ENCODE assay signal across 9 mouse cellular contexts in genomic region chr9:20794108-20794806, GRCm38 (mm10). TPM values are rescaled to one million over a fixed set of nuclear protein-coding genes. Genes with fewer than 3 reads are reported as not detected.
A peak's percentile ranks its signal among the peaks of the same experiment; 100 is the strongest.
DNase-seq lines count a peak whose midpoint lies in the region; ATAC-seq lines count a peak whose summit lies in the region.
"Had no signal": no experiment of that assay in that cellular context is flagged by ENCODE, and none has a peak within 500 bp of the region (broad histone marks: within the 10 kb centered on the region; RNA-seq: fewer than 3 reads in every experiment).

No protein-coding gene starts in this region.

- peak; percentile 2 for DNase-seq in fat pad, adult 2 months (ENCODE audit: extremely low read depth, low read depth, low spot score)
- DNase-seq in liver, embryonic 13.5 days = no peak
- DNase-seq in right cerebral cortex, postnatal 10 days (ENCODE audit: low spot score in 2 of 2) = peak; percentile 83 to 88
- no peak for DNase-seq in retina, embryonic 14.5 days (ENCODE audit: low spot score)

- peaks cover 36% of the 10 kb centered on the region for H3K27me3 ChIP-seq in megakaryocyte, embryonic 14.5 days (replicated peaks)
- no peaks in the 10 kb centered on the region for H3K27me3 ChIP-seq in heart, embryonic 16.5 days (ENCODE audit: control insufficient read depth, insufficient read depth, low read length)
- no peaks in the 10 kb centered on the region for H3K27me3 ChIP-seq in kidney, embryonic 16.5 days (ENCODE audit: insufficient read depth, low read length)
- H3K27me3 ChIP-seq in liver, embryonic 13.5 days = 0 out of 2 replicates have a peak, but pooled peaks cover 3% of the 10 kb centered on the region

- H3K4me2 ChIP-seq in heart, embryonic 16.5 days (ENCODE audit: low read depth, low read length) = no peak overlapping the region
- no peak overlapping the region for H3K4me2 ChIP-seq in kidney, embryonic 16.5 days (replicated peaks; ENCODE audit: low read depth, low read length)
- no peak overlapping the region for H3K4me2 ChIP-seq in liver, embryonic 13.5 days
- H3K4me2 ChIP-seq: liver, embryonic 15.5 days had no signal

- peak overlapping the region; percentile 64 for H3K27ac ChIP-seq in heart, embryonic 16.5 days (ENCODE audit: low read length)
- peak overlapping the region; percentile 59 for H3K27ac ChIP-seq in kidney, embryonic 16.5 days (ENCODE audit: low read length)
- H3K27ac ChIP-seq in liver, embryonic 13.5 days = no peak overlapping the region
- H3K27ac ChIP-seq: liver, embryonic 15.5 days had no signal

- 15% methylated on average over 7 of the region's 7 CpGs for WGBS in heart, embryonic 16.5 days
- 34% methylated on average over 7 of the region's 7 CpGs for WGBS in kidney, embryonic 16.5 days
- WGBS in liver, embryonic 13.5 days (ENCODE audit: insufficient replicate concordance) = 10% methylated on average over 7 of the region's 7 CpGs

- no peaks in the 10 kb centered on the region for H3K9me3 ChIP-seq in megakaryocyte, embryonic 14.5 days
- no peaks in the 10 kb centered on the region for H3K9me3 ChIP-seq in heart, embryonic 16.5 days (replicated peaks; ENCODE audit: control insufficient read depth, low read length)
- peaks cover 3% of the 10 kb centered on the region; the same call in 1 of the 2 replicates for H3K9me3 ChIP-seq in kidney, embryonic 16.5 days (ENCODE audit: low read length)
- H3K9me3 ChIP-seq in liver, embryonic 13.5 days (replicated peaks) = no peaks in the 10 kb centered on the region
- H3K9me3 ChIP-seq: liver, embryonic 15.5 days had no signal

- ATAC-seq in megakaryocyte, adult 5-6 weeks (ENCODE audit: poor library complexity, severe bottlenecking) = no peak
- ATAC-seq in heart, embryonic 16.5 days (replicated peaks; ENCODE audit: extremely low read depth, insufficient read depth, low FRiP score) = peak; percentile 72
- peak; percentile 54; the same call in 1 of the 2 replicates for ATAC-seq in kidney, embryonic 16.5 days (ENCODE audit: low FRiP score, low TSS enrichment)
- 0 out of 2 replicates have a peak, but pooled peaks have one; percentile 26 for ATAC-seq in liver, embryonic 13.5 days (ENCODE audit: low read depth)

- H3K4me1 ChIP-seq in megakaryocyte, embryonic 14.5 days = peaks cover 33% of the 10 kb centered on the region
- H3K4me1 ChIP-seq in heart, embryonic 16.5 days (ENCODE audit: control insufficient read depth, insufficient read depth, low read length) = no peaks in the 10 kb centered on the region
- peaks cover 15% of the 10 kb centered on the region for H3K4me1 ChIP-seq in kidney, embryonic 16.5 days (ENCODE audit: insufficient read depth, low read length)
- H3K4me1 ChIP-seq in liver, embryonic 13.5 days (replicated peaks) = peaks cover 6% of the 10 kb centered on the region; the same call in 1 of the 2 replicates

- H3K4me3 ChIP-seq in megakaryocyte, embryonic 14.5 days (replicated peaks) = peak overlapping the region; percentile 77
- H3K4me3 ChIP-seq in heart, embryonic 16.5 days (ENCODE audit: low read length) = no peak overlapping the region
- H3K4me3 ChIP-seq in kidney, embryonic 16.5 days (ENCODE audit: low read length) = no peak overlapping the region
- H3K4me3 ChIP-seq in liver, embryonic 13.5 days (replicated peaks) = no peak overlapping the region
- H3K4me3 ChIP-seq: liver, embryonic 15.5 days had no signal

- no peaks in the 10 kb centered on the region for H3K36me3 ChIP-seq in megakaryocyte, embryonic 14.5 days (replicated peaks; ENCODE audit: low read length)
- no peaks in the 10 kb centered on the region for H3K36me3 ChIP-seq in heart, embryonic 16.5 days (ENCODE audit: control insufficient read depth, insufficient read depth)
- no peaks in the 10 kb centered on the region for H3K36me3 ChIP-seq in kidney, embryonic 16.5 days (ENCODE audit: insufficient read depth, low read length)
- H3K36me3 ChIP-seq in liver, embryonic 13.5 days = no peaks in the 10 kb centered on the region
- H3K36me3 ChIP-seq: liver, embryonic 15.5 days had no signal

- 0 out of 2 replicates have a peak overlapping the region, but pooled peaks have one; percentile 30 for H3K9ac ChIP-seq in heart, embryonic 16.5 days (ENCODE audit: low read length)
- no peak overlapping the region; the same call in 1 of the 2 replicates for H3K9ac ChIP-seq in kidney, embryonic 16.5 days (replicated peaks; ENCODE audit: low read length)
- H3K9ac ChIP-seq in liver, embryonic 13.5 days = no peak overlapping the region
- H3K9ac ChIP-seq: liver, embryonic 15.5 days had no signal

RNA-seq across cellular contexts. Expression of gene Col5a3, which starts 20.6 kb away (rescaled TPM):
- polyA plus RNA-seq in megakaryocyte, embryonic 14.5 days (2012; ENCODE audit: insufficient read depth, low replicate concordance) = 0.02 TPM in 1 of 2 replicates, not detected in the other
- total RNA-seq in megakaryocyte, adult 5-6 weeks (2015) = 0.04 TPM in 1 of 2 replicates, not detected in the other
- 0.11 TPM in 1 of 2 replicates, not detected in the other for total RNA-seq in megakaryocyte, adult 5-6 weeks (2017)
- polyA plus RNA-seq in heart, embryonic 16.5 days (2015; fragmentation: Nextera tagmentation; extraction: Ambion mirVana) = 1.9 and 2.1 TPM in 2 replicates
- polyA plus RNA-seq in kidney, embryonic 16.5 days (2015; fragmentation: Nextera tagmentation; extraction: Ambion mirVana) = 2.5 TPM in 2 replicates
- polyA plus RNA-seq in liver, embryonic 13.5 days (2015; fragmentation: Nextera tagmentation; extraction: Ambion mirVana) = 0.01 and 0.06 TPM in 2 replicates

RNA-seq across cellular contexts. Expression of gene Rdh8, which starts 24.0 kb away (rescaled TPM):
- not detected in 2 replicates for polyA plus RNA-seq in megakaryocyte, embryonic 14.5 days (2012; ENCODE audit: insufficient read depth, low replicate concordance)
- not detected in 2 replicates for total RNA-seq in megakaryocyte, adult 5-6 weeks (2015)
- total RNA-seq in megakaryocyte, adult 5-6 weeks (2017) = not detected in 2 replicates
- not detected in 2 replicates for polyA plus RNA-seq in heart, embryonic 16.5 days (2015; fragmentation: Nextera tagmentation; extraction: Ambion mirVana)
- polyA plus RNA-seq in kidney, embryonic 16.5 days (2015; fragmentation: Nextera tagmentation; extraction: Ambion mirVana) = not detected in 2 replicates
- not detected in 2 replicates for polyA plus RNA-seq in liver, embryonic 13.5 days (2015; fragmentation: Nextera tagmentation; extraction: Ambion mirVana)
- polyA plus RNA-seq: liver, embryonic 15.5 days had no signal

RNA-seq across cellular contexts. Expression of gene Olfm2, which starts 48.1 kb away (rescaled TPM):
- polyA plus RNA-seq in megakaryocyte, embryonic 14.5 days (2012; ENCODE audit: insufficient read depth, low replicate concordance) = 0.16 TPM in 1 of 2 replicates, not detected in the other
- not detected in 2 replicates for total RNA-seq in megakaryocyte, adult 5-6 weeks (2015)
- not detected in 2 replicates for total RNA-seq in megakaryocyte, adult 5-6 weeks (2017)
- polyA plus RNA-seq in heart, embryonic 16.5 days (2015; fragmentation: Nextera tagmentation; extraction: Ambion mirVana) = 1.4 and 1.7 TPM in 2 replicates
- 6.5 and 6.6 TPM in 2 replicates for polyA plus RNA-seq in kidney, embryonic 16.5 days (2015; fragmentation: Nextera tagmentation; extraction: Ambion mirVana)
- 0.12 and 0.18 TPM in 2 replicates for polyA plus RNA-seq in liver, embryonic 13.5 days (2015; fragmentation: Nextera tagmentation; extraction: Ambion mirVana)

Comparison
In these comparisons a context has a peak if more than half of its experiments do, and no peak if none do; other contexts are left out.
1. DNase-seq: peak in fat pad, adult 2 months (single experiment) and right cerebral cortex, postnatal 10 days (2 of 2); none in liver, embryonic 13.5 days (single experiment) and retina, embryonic 14.5 days (single experiment).